In the genomic region with DNA sequence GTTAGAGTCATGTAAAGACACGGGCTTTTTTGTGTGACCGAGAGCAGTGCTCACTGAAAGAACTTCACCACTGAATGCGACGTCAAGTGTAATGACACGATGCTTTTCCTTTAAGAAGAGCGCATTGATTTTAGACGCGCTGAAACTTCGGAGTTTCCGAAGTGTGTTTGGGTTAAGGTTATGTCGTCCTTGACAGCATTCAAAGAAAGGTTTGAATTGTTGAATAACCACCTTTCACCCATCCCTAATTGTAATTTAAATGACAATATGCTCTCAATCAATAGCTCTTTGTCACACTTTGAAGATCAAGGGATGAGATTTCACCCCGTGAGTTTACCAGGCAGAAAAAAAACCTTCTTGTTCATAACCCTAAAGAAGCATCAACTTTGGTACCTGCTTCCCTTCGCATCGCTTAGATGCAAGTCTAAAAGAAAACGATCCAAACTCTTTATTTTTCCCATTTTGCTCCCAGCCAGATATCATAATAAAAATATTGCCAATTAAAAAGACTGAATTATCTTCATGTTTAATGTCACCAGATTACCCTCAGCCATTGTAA, we compare ENCODE assay signal across 18 mouse cellular contexts.
DNase-seq lines count a peak whose midpoint lies in the region; ATAC-seq and TF ChIP-seq lines count a peak whose summit lies in the region.
"Had no signal": no experiment of that assay in that cellular context is flagged by ENCODE, and none has a peak within 500 bp of the region (broad histone marks: within the 10 kb centered on the region; RNA-seq: fewer than 3 reads in every experiment).

No protein-coding gene starts in this region.

- peak; percentile 30 for DNase-seq in hindbrain, embryonic 11.5 days (ENCODE audit: low spot score)
- no peak for DNase-seq in lung, adult 2 months
- no peak for DNase-seq in left cerebral cortex, adult 11 months (ENCODE audit: low spot score)
- no peak for DNase-seq in T-cell, adult 2 months (ENCODE audit: low spot score)
- no peak for DNase-seq in urinary bladder, postnatal 10 days (ENCODE audit: low spot score)
- DNase-seq: cerebellum, adult 8-10 months; kidney, adult 18-20 months; kidney, postnatal 25 days; thymus, postnatal 14 days had no signal

- no peaks in the 10 kb centered on the region for H3K27me3 ChIP-seq in hindbrain, embryonic 11.5 days (ENCODE audit: control insufficient read depth, insufficient read depth, low read length)
- H3K27me3 ChIP-seq in hindbrain, embryonic 12.5 days, result peaks cover 2% of the 10 kb centered on the region; the same call in 1 of the 2 replicates
- H3K27me3 ChIP-seq in forebrain, embryonic 16.5 days (replicated peaks; ENCODE audit: control insufficient read depth, insufficient read depth, low read length), result no peaks in the 10 kb centered on the region; the same call in 1 of the 2 replicates
- H3K27me3 ChIP-seq in midbrain, embryonic 12.5 days, result peaks cover 23% of the 10 kb centered on the region
- H3K27me3 ChIP-seq: liver, embryonic 12.5 days; Patski; stomach, embryonic 15.5 days had no signal

- H3K9ac ChIP-seq in hindbrain, embryonic 11.5 days (ENCODE audit: low read depth, low read length), result no peak overlapping the region
- no peak overlapping the region for H3K9ac ChIP-seq in hindbrain, embryonic 12.5 days
- H3K9ac ChIP-seq in forebrain, embryonic 16.5 days (replicated peaks; ENCODE audit: low read depth, low read length), result no peak overlapping the region
- no peak overlapping the region for H3K9ac ChIP-seq in midbrain, embryonic 12.5 days (replicated peaks)
- H3K9ac ChIP-seq: liver, embryonic 12.5 days; stomach, embryonic 15.5 days had no signal

- H3K4me2 ChIP-seq in hindbrain, embryonic 11.5 days (replicated peaks; ENCODE audit: low read depth, low read length), result 0 out of 2 replicates have a peak overlapping the region, but pooled peaks have one; percentile 14
- no peak overlapping the region for H3K4me2 ChIP-seq in hindbrain, embryonic 12.5 days (replicated peaks)
- H3K4me2 ChIP-seq in forebrain, embryonic 16.5 days (ENCODE audit: low read length), result peak overlapping the region; percentile 26; the same call in 1 of the 2 replicates
- peak overlapping the region; percentile 38 for H3K4me2 ChIP-seq in midbrain, embryonic 12.5 days (replicated peaks)
- H3K4me2 ChIP-seq: heart, embryonic 11.5 days; liver, embryonic 12.5 days; stomach, embryonic 15.5 days had no signal

- TF ChIP-seq CTCF in lung, adult 2 months (IDR thresholded peaks at IDR 0.05; ENCODE audit: insufficient read depth, low read length), result no peak

- no peak for TF ChIP-seq POLR2A in lung, adult 2 months (IDR thresholded peaks at IDR 0.05; ENCODE audit: borderline replicate concordance, extremely low read depth, low read depth, low read length)

- H3K4me1 ChIP-seq in hindbrain, embryonic 11.5 days (replicated peaks; ENCODE audit: control insufficient read depth, insufficient read depth, low read length), result 0 out of 2 replicates have a peak, but pooled peaks cover 2% of the 10 kb centered on the region
- H3K4me1 ChIP-seq in hindbrain, embryonic 12.5 days, result peaks cover 9% of the 10 kb centered on the region
- peaks cover 11% of the 10 kb centered on the region for H3K4me1 ChIP-seq in forebrain, embryonic 16.5 days (replicated peaks; ENCODE audit: control insufficient read depth, insufficient read depth, low read length)
- H3K4me1 ChIP-seq in midbrain, embryonic 12.5 days, result peaks cover 10% of the 10 kb centered on the region
- no peaks in the 10 kb centered on the region for H3K4me1 ChIP-seq in lung, adult 2 months (ENCODE audit: control insufficient read depth, insufficient read depth, low read length)
- H3K4me1 ChIP-seq: stomach, embryonic 15.5 days had no signal

- ATAC-seq in hindbrain, embryonic 11.5 days (ENCODE audit: low FRiP score), result no peak
- no peak for ATAC-seq in hindbrain, embryonic 12.5 days (ENCODE audit: low FRiP score)
- no peak for ATAC-seq in forebrain, embryonic 16.5 days
- no peak for ATAC-seq in midbrain, embryonic 12.5 days (ENCODE audit: low FRiP score, low read depth)
- ATAC-seq: liver, embryonic 12.5 days; lung, postnatal 0 days; Patski had no signal

- H3K9me3 ChIP-seq in hindbrain, embryonic 11.5 days (ENCODE audit: control insufficient read depth, low read length), result no peaks in the 10 kb centered on the region
- no peaks in the 10 kb centered on the region for H3K9me3 ChIP-seq in hindbrain, embryonic 12.5 days (replicated peaks)
- H3K9me3 ChIP-seq in forebrain, embryonic 16.5 days (ENCODE audit: control insufficient read depth, low read length), result no peaks in the 10 kb centered on the region
- no peaks in the 10 kb centered on the region for H3K9me3 ChIP-seq in midbrain, embryonic 12.5 days
- H3K9me3 ChIP-seq: limb, embryonic 10.5 days; liver, embryonic 12.5 days; stomach, embryonic 15.5 days had no signal

- no peak overlapping the region for H3K4me3 ChIP-seq in hindbrain, embryonic 11.5 days (ENCODE audit: low read depth, low read length)
- H3K4me3 ChIP-seq in hindbrain, embryonic 12.5 days, result no peak overlapping the region
- no peak overlapping the region for H3K4me3 ChIP-seq in forebrain, embryonic 16.5 days (replicated peaks; ENCODE audit: low read length)
- H3K4me3 ChIP-seq in midbrain, embryonic 12.5 days, result no peak overlapping the region
- no peak overlapping the region for H3K4me3 ChIP-seq in lung, adult 2 months (replicated peaks; ENCODE audit: extremely low read depth, low read depth, low read length)
- H3K4me3 ChIP-seq: limb, embryonic 10.5 days; liver, embryonic 12.5 days; stomach, embryonic 15.5 days had no signal

- WGBS in hindbrain, embryonic 11.5 days, result 32% methylated on average over 15 of the region's 15 CpGs
- WGBS in hindbrain, embryonic 12.5 days, result 31% methylated on average over 15 of the region's 15 CpGs
- WGBS in forebrain, embryonic 16.5 days, result 14% methylated on average over 15 of the region's 15 CpGs
- 22% methylated on average over 15 of the region's 15 CpGs for WGBS in midbrain, embryonic 12.5 days
- WGBS in lung, adult 2 months, result 74% methylated on average over 15 of the region's 15 CpGs

- no peaks in the 10 kb centered on the region for H3K36me3 ChIP-seq in hindbrain, embryonic 11.5 days (ENCODE audit: control insufficient read depth, insufficient read depth, low read length)
- no peaks in the 10 kb centered on the region for H3K36me3 ChIP-seq in hindbrain, embryonic 12.5 days
- H3K36me3 ChIP-seq in forebrain, embryonic 16.5 days (ENCODE audit: control insufficient read depth, insufficient read depth), result no peaks in the 10 kb centered on the region
- H3K36me3 ChIP-seq in midbrain, embryonic 12.5 days, result no peaks in the 10 kb centered on the region
- H3K36me3 ChIP-seq: limb, embryonic 10.5 days; liver, embryonic 12.5 days; stomach, embryonic 15.5 days had no signal

- no peak overlapping the region for H3K27ac ChIP-seq in hindbrain, embryonic 11.5 days (ENCODE audit: low read depth, low read length)
- H3K27ac ChIP-seq in hindbrain, embryonic 12.5 days, result no peak overlapping the region
- no peak overlapping the region for H3K27ac ChIP-seq in forebrain, embryonic 16.5 days (ENCODE audit: low read length)
- no peak overlapping the region for H3K27ac ChIP-seq in midbrain, embryonic 12.5 days (replicated peaks)
- H3K27ac ChIP-seq: limb, embryonic 10.5 days; liver, embryonic 12.5 days; stomach, embryonic 15.5 days had no signal
